Mouse (Mus musculus) spleen, postnatal 14 days (tissue): ENCODE measurements around the gene Nrxn2.

Experiments used
- DNase-seq, 2 experiments: peaks; one replicate each; pipeline ENCODE4 v3.0.0; 2021 to 2022; ENCODE audit warnings: low spot score in 2 of 2

The Nrxn2 gene

GRCm38 (mm10) chr19:6494504-6495170 is 76.1 kb downstream of the Nrxn2 start:
- DNase-seq: no peak

GRCm38 (mm10) chr19:6495714-6496113 is 77.2 kb downstream of the Nrxn2 start:
- no peak for DNase-seq

GRCm38 (mm10) chr19:6496462-6497149 is 78.1 kb downstream of the Nrxn2 start:
- no peak for DNase-seq

GRCm38 (mm10) chr19:6497150-6497801 is 78.7 kb downstream of the Nrxn2 start:
- DNase-seq: no peak

DNA sequence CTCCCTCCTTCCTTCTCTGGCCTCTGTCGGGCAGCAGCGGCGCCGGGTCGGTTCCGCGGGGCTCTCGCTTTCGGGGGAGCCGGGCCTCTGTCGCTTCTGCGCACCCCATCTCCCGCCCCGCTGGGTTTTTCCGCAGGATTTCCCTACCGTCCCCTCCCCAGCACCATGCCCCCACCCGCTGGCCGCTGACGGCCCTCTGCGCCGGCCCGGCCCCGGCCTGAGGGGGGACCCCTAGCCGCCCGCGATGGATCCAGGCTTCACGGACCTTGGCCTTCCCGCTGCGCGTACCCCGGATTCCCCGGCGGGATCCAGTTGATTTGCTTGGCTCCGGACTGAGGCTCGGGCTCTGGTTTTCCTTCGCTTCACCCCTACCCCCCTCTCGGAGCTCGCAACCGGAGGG is 79.3 kb downstream of the Nrxn2 start:
- no peak for DNase-seq

- DNase-seq: no peak
Observed at GRCm38 (mm10) chr19:6498350-6499131, 80.0 kb downstream of the Nrxn2 start.

DNA sequence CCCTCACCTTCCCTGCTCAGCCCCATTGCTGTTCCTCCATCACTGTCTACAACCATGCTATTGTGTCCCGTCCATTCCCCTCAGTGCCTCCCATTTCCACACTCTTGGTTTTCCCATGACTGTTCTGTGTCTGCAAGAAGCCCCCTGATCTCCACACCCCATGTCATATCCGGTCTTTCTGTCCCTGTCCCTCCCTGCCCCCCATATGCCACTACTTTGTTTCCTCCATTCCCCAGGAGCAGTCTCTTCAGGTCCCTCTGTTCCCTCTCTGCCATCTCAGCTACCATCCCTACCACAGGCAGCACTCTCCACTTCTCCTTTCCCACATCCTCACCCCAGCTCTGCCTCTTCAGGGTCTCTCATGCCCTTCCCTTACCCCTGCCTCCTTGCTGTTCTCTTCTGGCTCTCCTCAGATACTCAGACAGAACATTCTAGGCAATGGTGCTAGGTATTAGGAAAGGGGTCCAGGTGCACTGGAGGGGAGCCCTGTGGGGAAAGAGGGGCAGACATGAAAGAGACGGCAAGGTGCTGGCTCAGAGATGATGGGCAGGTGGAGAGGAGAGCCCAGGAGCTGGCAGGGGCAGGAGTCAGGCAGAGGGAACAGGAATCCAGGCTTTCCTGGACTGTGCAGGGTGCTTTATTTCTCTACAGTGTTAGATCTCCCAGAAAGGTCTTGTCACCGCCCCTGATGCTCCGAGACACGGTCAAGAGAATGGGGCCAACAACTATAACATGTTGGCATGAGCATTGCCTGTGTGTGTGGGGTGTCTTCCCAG is 81.5 kb downstream of the Nrxn2 start:
- no peak for DNase-seq

DNA sequence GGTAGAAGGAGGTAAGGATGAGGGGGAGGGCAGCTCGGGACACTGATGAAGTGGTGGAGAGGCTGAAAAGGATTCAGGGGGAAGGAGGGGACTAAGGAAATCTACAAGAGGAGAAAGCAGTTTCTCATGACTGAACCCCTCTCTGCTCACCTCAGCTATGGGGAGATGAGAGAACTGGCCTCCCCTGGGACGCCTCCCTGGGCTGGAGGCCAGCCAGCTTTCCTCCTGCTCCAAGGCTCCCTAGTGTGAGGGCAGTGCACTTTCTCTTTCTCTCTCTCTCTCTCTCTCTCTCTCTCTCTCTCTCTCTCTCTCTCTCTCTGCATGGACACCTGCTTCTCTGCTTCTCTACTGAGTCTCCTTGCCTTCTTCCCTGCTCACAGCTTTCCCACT is 82.1 kb downstream of the Nrxn2 start:
- DNase-seq: no peak

DNA sequence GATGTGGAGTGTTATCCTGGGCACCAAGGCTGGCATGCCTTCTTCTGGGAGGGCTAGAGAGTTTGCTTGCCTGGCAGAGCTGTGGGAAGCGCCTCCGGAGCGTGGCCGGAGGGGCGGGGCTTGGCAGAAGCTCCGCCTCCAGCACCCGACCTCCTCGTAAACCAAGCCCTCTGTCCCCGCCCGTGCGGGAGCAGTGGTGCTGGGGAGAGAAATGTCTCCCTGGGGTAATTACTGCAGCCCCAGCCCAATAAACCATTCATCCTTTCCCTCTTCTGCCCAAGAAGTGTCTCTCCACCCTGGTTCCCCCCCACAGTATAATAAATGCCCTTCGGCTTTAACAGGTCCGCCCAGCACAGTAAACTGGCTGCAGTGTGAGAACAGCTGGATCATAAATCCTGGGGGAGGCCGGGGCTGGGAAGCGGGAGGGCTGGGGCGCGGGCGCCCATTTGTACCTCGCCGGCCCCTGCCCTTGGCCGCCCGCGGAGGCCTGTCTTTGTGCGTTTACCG is 83.6 kb downstream of the Nrxn2 start:
- no peak for DNase-seq

GRCm38 (mm10) chr19:6502543-6503319 is 84.2 kb downstream of the Nrxn2 start:
- DNase-seq: no peak

GRCm38 (mm10) chr19:6503926-6504655 is 85.6 kb downstream of the Nrxn2 start:
- DNase-seq: no peak

GRCm38 (mm10) chr19:6504656-6505045 is 86.1 kb downstream of the Nrxn2 start:
- no peak for DNase-seq

DNA sequence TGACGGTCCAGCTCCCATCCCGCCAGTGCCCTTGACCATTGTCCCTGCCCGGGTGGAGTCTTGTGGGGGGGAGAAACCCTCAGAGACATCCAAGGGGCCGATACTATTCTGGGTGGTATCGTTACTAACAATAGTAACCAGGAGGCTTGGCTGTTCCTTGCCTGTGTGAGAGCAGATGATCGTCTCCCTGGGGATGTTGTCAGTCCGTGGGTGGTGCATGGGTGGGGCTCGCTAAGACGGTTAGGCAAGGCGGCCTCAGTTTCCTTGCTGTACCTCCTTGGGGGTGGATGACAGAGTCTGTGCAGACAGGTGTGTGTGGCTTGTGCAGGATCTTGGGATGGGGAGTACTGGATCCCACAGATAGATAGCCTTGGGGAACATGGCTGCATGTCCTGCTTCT is 88.9 kb downstream of the Nrxn2 start:
- DNase-seq: no peak

DNA sequence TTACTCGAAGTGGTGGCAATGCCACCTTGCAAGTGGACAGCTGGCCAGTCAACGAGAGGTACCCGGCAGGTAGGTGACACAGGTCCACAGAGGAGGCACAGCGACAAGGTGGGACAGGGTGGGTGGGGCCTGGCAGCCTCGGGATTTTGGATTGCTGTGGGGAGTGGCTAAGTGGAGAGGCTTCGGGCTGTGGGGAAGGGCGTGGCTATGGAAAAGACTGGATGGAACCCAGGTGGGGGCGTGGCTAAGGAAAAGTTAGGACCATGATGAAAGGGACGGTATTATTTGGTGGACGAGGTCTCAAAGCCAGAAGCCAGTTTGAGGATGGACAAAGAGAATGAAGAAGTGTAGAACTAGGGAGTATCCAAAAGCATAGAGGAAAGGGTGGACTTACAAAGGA is 91.3 kb downstream of the Nrxn2 start:
- DNase-seq: no peak

DNA sequence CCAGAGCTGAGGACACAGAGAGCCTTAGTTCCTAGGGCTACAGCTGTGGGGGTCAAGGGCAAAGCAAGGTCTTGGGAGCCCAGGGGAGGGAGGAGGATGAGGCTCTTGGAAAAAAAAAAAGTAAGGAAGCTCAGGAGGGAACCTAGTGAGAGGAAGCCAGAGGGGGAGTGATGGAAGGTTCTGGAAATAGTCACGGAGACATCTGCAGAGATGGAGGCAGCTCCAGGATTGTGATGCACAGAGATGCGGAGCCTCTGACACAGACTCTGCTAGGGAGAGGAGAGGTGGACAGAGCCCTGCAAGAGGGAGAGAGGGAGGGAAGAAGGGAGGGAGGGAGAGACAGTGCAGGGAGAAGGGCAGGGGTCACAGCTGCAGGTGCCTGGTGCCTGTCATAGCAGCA is 92.0 kb downstream of the Nrxn2 start:
- no peak for DNase-seq

GRCm38 (mm10) chr19:6513389-6514139 is 95.0 kb downstream of the Nrxn2 start:
- no peak for DNase-seq

DNA sequence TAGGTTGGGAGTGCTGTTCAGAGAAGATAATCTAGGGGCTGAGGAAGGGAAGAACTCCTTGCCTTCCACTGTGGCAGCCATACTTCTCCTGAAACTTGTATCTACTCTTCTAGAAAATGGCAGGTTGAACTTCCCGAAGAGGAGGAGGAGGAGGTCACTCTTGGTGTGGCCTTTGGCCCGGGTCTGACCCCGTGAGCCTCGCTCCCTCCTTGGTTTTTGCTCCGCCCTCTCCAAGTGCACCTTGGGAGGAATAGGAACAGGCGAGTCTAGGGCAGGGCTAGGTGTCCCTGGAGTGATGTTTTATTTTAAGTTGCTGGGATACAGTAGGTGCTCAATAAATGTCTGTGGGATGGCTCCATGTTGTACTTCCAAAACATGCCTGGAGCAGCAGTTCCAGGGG is 96.4 kb downstream of the Nrxn2 start:
- no peak for DNase-seq

DNA sequence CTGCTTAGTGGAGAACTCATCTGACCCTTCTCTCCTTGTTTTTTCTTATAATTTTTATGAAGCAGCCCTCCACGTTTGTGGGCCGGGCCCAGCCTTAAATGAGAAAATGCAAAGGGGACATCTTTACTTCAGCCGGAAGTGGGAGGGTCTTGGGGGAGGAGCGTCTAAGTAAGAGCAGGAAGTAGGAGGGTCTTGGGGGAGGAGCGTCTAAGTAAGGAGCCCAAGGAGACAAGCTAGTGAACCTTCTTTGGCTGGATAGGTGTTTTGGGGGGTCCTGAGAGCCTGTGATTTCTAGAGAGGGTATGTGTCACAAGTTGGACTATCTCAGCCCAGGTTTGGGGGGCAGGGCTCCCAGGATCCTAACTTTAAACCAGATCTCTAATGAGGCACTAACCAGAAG is 96.9 kb downstream of the Nrxn2 start:
- DNase-seq: no peak

DNA sequence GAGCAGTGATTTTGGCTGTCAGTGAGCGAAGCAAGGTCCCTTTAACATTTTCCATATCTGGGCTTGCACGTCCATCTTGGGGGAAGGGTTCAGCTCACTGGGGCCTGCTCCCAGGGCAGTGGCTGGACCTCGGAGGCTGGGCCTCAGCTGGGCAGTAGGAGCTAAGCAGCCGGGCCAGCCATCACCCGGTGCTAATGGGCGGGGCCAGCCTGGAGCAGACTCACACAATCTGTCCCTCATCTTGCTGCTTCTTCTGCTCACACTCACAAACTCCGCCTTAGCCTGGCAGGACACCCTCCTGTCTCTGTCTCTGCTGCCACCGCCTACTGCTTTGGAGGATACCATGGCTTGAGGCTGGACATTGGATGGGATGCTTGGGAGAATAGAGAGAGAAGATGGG is 97.6 kb downstream of the Nrxn2 start:
- DNase-seq: no peak
